Mouse (Mus musculus) spleen, adult 18-20 months (tissue): ENCODE results near the gene Uimc1.
"Not testable (repeated sequence)": the region's sequence is repeated elsewhere in the genome, so short reads cannot be mapped to it uniquely, and the experiment has no call there.

Source experiments
- DNase-seq, 2 experiments: peaks; one replicate each; pipeline ENCODE4 v3.0.0; 2022; ENCODE audit warnings: mixed read lengths in 2 of 2

Uimc1 gene

GRCm38 (mm10) chr13:55099726-55100478 lies at the start of gene Uimc1:
Gene Uimc1 (minus strand): TSS chr13:55100300.
- DNase-seq = peak; percentile 75 to 80

DNA sequence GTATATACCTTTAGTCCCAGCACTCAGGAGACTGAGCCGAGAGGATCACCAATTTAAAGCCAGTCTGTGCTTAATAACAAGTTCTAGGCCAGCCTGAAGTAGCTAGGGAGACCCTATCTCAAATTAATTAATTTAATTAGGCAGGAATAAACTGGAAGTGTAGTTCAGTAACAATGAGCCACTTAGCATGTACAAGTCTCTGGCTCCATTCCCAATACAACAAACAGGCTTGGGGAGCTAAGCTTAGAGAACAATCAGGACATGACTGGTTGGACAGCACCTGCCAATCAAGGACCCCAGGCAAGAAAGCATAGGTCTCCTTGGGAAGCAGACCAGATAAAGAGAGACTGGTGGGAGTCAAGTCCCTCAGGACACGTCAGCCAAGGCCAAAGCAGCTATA lies 40.2 kb upstream of the Uimc1 start:
- DNase-seq = no peak

GRCm38 (mm10) chr13:55135382-55135781 lies 35.3 kb upstream of the Uimc1 start:
- no peak for DNase-seq

- no peak for DNase-seq
Measured at GRCm38 (mm10) chr13:55133448-55133847, 33.3 kb upstream of the Uimc1 start, which contains the start of gene Gm17617. Gene Gm17617 (minus strand): TSS chr13:55133548.

GRCm38 (mm10) chr13:55124903-55125302 lies 24.8 kb upstream of the Uimc1 start:
- DNase-seq = no peak

- no peak for DNase-seq
Measured at GRCm38 (mm10) chr13:55114375-55114774, 14.3 kb upstream of the Uimc1 start.

- no peak for DNase-seq
Measured at GRCm38 (mm10) chr13:55107694-55108093, 7.6 kb upstream of the Uimc1 start.

DNA sequence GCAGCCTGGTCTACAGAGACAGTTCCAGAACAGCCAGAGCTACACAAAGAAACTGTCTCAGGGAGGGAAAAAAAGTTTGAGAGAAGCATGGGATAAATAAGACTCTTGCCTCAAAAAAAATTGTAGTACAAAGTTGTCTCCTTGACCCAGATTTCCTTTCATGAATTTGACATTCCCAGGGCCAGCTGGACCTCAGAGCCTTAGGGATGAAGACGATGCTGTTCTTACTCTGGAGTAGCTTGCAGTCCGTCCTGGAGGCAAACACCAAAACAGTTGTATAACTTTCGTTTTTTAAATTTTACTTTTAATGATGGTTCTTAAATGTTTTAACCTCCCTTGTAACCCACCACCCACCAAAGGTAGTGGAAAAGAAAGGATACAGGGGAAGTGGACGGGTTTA lies 7.0 kb upstream of the Uimc1 start:
- DNase-seq = no peak

- no peak for DNase-seq
Measured at GRCm38 (mm10) chr13:55105953-55106691, 6.0 kb upstream of the Uimc1 start.

DNA sequence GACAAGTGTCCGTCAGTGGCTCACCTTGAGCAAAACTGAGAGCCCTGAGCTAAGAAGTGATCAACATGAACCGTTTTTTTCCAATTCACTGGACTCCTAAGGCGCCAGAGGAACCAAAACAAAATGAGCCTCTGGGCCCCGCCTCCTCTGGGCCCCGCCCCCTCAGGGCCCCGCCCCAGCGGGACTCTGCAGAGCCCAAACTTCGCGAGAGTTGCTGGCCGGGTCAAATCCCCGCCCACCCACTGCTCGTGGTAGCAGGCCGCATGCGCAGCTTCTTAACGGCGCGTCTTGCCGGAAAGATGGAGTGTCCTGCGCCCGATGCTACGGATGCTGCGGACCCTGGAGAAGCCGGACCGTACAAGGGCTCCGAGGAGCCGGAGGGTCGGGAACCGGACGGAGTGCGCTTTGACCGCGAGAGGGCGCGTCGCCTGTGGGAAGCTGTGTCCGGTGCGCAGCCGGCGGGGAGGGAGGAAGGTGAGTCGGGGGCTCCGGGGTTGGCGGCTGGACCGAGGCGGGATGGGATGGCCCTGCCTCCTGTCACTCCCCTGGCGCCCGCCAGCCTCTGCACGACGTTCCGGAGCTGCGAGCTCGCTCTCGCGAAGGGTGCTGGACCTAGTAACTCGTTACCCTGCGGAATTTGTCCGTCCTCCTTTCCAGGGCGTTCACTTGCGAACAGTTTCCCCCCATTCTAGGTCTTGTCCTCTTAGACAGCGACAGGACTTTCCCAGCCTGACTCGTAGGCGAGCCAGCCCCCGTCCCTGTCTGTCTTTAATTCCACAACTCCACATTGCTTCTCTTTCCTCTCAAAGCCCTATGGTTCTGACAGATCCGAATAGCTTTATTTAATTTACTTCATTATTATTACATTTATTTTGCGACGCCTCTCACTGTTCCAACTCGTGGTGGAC lies 5.2 kb upstream of the Uimc1 start, which contains the start of gene Zfp346:
Gene Zfp346, plus strand, starts transcription at position 267 of the 908 bp plus-strand sequence.
- DNase-seq = peak; percentile 96 to 99

GRCm38 (mm10) chr13:55103351-55103750 lies 3.3 kb upstream of the Uimc1 start:
- no peak for DNase-seq

DNA sequence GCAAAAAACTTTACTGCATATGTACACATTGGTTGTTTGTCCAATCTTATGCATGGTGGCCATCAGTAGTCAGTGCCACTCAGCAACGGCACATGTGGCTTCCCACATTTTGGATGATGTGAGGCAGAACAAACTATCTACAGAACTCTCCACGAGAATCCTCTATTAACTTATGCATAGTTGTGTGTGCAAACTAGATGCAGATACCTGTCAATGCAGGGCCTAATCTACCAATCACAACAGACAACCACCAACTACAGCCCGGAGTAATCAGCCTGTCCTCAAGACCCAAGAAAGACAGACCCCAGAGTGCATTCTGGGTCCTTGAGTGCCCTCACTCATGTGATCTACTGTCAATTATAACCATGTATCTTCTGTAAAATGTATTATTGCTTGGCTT lies 2.3 kb upstream of the Uimc1 start:
- DNase-seq = no peak

DNA sequence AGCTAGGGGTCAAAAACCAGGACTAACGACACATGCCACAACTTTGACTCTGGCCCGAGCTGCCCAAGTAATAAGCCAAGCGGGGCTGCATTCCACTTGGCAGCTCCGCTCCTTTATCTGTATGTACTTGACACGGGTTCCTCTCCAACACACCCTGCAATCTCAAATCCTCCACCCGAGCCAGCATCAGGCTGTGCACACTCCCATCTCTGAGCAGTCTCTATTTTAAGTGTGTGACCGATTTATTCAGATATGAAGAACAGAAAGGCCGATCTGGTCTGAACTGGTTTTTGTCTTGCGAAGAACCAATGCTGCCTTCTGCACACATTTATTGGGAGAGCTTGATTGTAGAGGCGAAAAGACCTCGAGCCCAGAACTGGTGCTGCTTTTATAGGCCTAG lies 1.5 kb upstream of the Uimc1 start:
- no peak for DNase-seq

DNA sequence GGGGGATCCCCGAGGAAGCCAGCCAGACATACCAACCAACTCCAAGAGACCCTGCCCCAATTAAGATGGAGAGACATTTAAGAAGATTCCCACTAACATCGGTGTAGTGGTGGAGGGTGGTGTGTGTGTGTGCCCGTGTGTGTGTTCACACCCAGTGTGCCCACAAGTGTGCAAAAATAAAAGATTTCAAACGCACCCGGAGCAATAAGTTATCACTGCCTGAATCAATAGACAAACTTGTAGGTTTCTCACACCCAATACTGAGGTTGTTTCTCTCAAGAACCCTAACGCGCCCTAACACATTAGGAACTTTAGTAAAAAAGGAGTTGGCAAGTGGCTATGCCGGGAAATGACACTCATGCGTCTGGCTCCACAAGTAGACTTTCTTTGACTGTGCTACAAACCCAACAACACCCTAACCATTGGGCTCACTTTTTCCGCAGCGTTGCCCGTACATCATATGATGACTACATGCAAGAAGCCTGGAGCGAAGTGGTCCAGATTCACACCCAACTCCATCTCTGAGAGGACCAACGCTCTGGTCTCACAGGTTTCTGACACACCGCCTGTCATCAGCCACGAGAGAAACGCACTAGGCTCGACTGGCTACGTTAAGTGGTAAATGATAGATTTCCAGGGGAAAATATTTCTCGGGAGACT lies 904 bp downstream of the Uimc1 start:
- DNase-seq = peak in 1 of 2 experiments; percentile 27

- not testable (repeated sequence) for DNase-seq
Measured at GRCm38 (mm10) chr13:55097841-55098240, 2.3 kb downstream of the Uimc1 start.

DNA sequence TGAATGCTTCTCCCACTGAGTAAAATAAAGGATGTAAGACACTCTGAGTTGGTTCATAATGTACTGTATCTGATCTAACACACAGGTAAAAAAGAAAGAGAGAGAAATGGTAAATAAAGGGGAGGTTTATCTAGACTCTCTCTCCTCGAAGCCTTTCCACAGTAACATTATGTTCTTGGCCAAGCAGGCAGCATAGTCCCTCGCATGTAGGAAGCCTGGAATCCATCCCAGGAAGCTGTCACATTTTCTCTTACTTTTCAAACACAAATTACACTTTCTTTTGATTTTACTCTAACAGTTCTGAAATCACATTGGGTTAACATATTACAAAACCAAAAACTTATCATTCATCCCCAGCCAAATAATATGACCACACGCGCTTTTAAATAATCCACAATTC lies 7.5 kb downstream of the Uimc1 start:
- no peak for DNase-seq

DNA sequence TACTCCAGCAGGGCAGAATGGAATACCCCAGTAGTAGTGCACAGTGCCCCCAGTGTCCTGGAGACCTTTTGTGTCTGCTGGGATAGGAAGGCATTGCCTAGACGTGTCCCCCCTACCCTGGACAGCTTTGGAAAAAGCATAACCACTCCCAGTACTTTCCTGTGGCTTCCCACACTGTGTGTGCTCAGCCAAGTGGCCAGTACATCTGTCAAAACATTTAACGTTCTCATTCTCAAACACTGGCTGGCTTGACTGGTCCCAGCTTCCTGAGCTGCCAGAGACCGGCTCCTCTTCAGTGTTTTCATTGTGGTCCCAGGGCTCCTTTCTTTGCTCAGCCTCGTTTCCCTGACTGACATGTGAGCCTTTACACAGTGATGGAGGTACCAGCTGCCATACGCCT lies 24.5 kb downstream of the Uimc1 start:
- DNase-seq = no peak

DNA sequence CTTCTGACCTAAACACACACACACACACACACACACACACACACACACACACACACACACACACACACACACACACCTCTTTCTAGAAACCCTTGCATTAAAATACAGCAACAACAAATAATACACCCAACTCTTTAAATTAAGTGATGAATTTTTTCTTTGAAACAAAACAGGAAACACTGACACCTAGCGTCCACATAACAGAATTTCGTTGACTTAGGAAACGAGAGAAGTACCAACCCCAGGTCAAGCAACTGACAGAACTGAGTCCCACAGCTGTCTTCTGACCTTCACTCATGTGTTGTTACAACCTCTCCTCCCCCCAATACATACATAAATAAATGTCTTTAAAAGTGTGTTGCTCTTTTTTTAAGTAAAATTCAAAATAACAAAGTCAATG lies 28.8 kb downstream of the Uimc1 start:
- no peak for DNase-seq

DNA sequence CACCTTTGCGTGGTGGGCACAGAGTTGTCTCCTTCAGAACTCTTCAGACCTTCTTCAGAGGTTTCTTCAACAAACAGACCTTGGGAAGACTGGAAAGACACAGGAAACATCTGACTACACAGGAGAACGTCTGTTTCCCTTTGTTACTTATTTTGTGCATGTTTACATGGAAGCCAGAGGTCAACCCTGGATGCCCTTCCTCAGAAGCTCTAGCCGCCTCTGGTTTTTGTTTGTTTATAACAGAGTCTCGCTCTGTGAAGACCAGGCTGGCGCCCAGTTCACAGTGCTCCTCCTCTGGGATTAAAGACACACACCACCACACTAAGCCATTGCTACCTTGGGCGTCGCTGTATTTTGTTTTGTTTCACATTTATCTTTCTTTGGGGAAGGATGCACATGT lies 30.4 kb downstream of the Uimc1 start:
- no peak for DNase-seq

DNA sequence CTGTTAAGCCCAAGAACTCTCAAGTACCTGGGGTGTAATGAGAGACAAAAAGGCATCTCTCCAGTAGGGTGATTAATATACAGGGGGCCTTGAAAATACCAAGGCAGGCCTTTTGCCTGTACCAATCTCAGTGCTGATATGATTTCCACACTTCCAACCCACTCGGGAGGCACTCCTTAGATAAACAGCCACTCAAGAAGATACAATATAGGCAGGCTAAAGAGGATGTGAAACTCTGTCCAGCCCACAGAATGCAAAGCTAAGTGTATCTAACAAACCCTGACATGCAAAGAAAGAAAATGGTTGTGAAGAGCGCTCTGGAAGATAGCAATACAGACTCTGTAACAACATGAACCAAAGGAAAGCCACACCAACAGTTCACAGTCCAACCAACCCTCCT lies 36.8 kb downstream of the Uimc1 start:
- DNase-seq = peak in 1 of 2 experiments; percentile 19

DNA sequence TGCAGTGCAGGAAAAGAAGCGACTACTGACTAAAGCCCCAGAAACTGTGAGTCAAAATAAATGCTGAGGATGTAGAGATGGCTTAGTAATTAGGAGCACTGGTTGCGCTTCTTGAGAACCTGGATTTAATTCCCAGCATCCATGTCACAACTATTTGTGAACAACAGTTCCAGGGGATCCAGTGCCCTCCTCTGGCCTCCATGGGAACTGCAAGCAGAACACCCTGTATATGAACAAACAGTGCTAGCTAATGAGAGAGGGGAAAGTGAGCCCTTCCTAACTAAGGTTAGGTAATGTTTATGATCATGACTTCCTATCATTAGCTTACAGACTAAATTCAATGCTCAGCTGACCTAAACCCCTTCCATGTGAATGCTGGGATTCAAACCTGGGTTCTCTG lies 42.1 kb downstream of the Uimc1 start:
- peak in 1 of 2 experiments; percentile 43 for DNase-seq

GRCm38 (mm10) chr13:55047706-55048105 lies 52.4 kb downstream of the Uimc1 start:
- DNase-seq = no peak
